8 mouse cellular contexts compared by ENCODE assay signal in the genomic region with DNA sequence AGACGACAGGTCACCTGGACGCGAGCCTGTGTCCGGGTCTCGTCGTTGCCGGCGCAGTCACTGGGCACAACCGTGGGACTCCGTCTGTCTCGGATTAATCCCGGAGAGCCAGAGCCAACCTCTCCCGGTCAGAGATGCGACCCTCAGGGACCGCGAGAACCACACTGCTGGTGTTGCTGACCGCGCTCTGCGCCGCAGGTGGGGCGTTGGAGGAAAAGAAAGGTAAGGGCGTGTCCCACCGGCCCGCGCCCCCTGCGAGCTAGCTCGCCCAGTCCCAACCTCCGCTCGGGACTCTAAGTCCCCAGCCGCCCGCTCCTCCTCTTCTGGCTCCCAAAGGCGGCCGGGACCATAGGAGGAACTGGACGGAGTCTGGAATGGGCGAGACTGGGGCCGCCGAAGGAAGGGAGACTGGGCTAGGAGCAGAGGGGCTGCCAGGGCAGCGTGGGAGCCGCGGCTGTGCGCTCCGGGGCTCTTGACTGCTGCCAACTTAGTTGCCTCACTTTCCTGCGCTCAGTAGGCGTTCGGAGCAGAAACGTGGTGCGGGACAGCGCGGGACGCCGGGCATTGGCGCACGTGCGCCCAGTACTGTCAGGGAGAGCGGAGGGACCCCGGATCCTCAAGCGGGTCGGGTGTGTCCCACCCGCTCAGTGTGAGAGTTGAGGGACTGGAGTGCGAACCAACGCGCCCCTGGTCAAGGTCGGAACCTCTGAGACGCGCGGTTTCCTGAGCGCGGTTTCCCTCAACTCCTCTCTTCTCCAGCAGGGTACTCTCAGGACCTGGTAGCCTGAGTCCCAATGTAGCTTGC. TPM values are rescaled to one million over a fixed set of nuclear protein-coding genes. Genes with fewer than 3 reads are reported as not detected.
DNase-seq lines count a peak whose midpoint lies in the region; ATAC-seq and TF ChIP-seq lines count a peak whose summit lies in the region.

No protein-coding gene starts in this region.

- peak; percentile 76 for ATAC-seq in hindbrain, embryonic 11.5 days (ENCODE audit: low FRiP score)
- peak; percentile 41 for ATAC-seq in liver, embryonic 13.5 days (ENCODE audit: low read depth)

- TF ChIP-seq POLR2A in spleen, adult 2 months (IDR thresholded peaks at IDR 0.05; ENCODE audit: low read depth, low read length) = no peak
- TF ChIP-seq POLR2A in myocyte (IDR thresholded peaks at IDR 0.05; ENCODE audit: insufficient read length, low read depth) = no peak

- no peak for DNase-seq in spleen, adult 2 months (ENCODE audit: low read depth in 1 of 2, low spot score in 2 of 2)
- DNase-seq in spleen, postnatal 10 days (ENCODE audit: low spot score in 2 of 2) = no peak
- DNase-seq in forebrain, embryonic 10.5 days (ENCODE audit: extremely low spot score, low spot score) = peak; percentile 51
- DNase-seq in hindbrain, embryonic 11.5 days (ENCODE audit: low spot score) = peak; percentile 58
- DNase-seq in liver, embryonic 13.5 days = no peak
- DNase-seq in spleen, adult 12 weeks (ENCODE audit: low spot score) = no peak
- DNase-seq in spleen, postnatal 36 days (ENCODE audit: low spot score in 2 of 2) = no peak

- H3K79me2 ChIP-seq in myocyte (ENCODE audit: control insufficient read depth, insufficient read depth) = peaks cover 13% of the 10 kb centered on the region

- WGBS in spleen, adult 2 months = 2% methylated on average over 68 of the region's 68 CpGs
- WGBS in forebrain, embryonic 10.5 days = under 1% methylated on average over 68 of the region's 68 CpGs
- under 1% methylated on average over 68 of the region's 68 CpGs for WGBS in hindbrain, embryonic 11.5 days
- under 1% methylated on average over 65 of the region's 68 CpGs for WGBS in liver, embryonic 13.5 days (ENCODE audit: insufficient replicate concordance)

- H3K4me2 ChIP-seq in hindbrain, embryonic 11.5 days (replicated peaks; ENCODE audit: low read depth, low read length) = peak overlapping the region; percentile 99
- peak overlapping the region; percentile 64 for H3K4me2 ChIP-seq in liver, embryonic 13.5 days
- H3K4me2 ChIP-seq in myocyte (ENCODE audit: low read depth) = peak overlapping the region; percentile 89

- peaks cover 12% of the 10 kb centered on the region for H3K27me3 ChIP-seq in spleen, adult 2 months (ENCODE audit: control insufficient read depth, insufficient read depth, low read length)
- peaks cover 54% of the 10 kb centered on the region for H3K27me3 ChIP-seq in forebrain, embryonic 10.5 days (ENCODE audit: poor library complexity, severe bottlenecking)
- H3K27me3 ChIP-seq in hindbrain, embryonic 11.5 days (ENCODE audit: control insufficient read depth, insufficient read depth, low read length) = peaks cover 19% of the 10 kb centered on the region
- H3K27me3 ChIP-seq in liver, embryonic 13.5 days = peaks cover 45% of the 10 kb centered on the region
- no peaks in the 10 kb centered on the region for H3K27me3 ChIP-seq in myocyte (ENCODE audit: control insufficient read depth, insufficient read depth, insufficient read length)

- peaks cover 7% of the 10 kb centered on the region for H3K4me1 ChIP-seq in spleen, adult 2 months (ENCODE audit: control insufficient read depth, insufficient read depth, insufficient read length)
- peaks cover 20% of the 10 kb centered on the region for H3K4me1 ChIP-seq in forebrain, embryonic 10.5 days
- H3K4me1 ChIP-seq in hindbrain, embryonic 11.5 days (replicated peaks; ENCODE audit: control insufficient read depth, insufficient read depth, low read length) = no peaks in the 10 kb centered on the region
- no peaks in the 10 kb centered on the region for H3K4me1 ChIP-seq in liver, embryonic 13.5 days (replicated peaks)

- no peaks in the 10 kb centered on the region for H3K9me3 ChIP-seq in forebrain, embryonic 10.5 days
- no peaks in the 10 kb centered on the region for H3K9me3 ChIP-seq in hindbrain, embryonic 11.5 days (ENCODE audit: control insufficient read depth, low read length)
- no peaks in the 10 kb centered on the region for H3K9me3 ChIP-seq in liver, embryonic 13.5 days (replicated peaks)

- peak overlapping the region; percentile 40; the same call in 1 of the 2 replicates for H3K9ac ChIP-seq in hindbrain, embryonic 11.5 days (ENCODE audit: low read depth, low read length)
- H3K9ac ChIP-seq in liver, embryonic 13.5 days = 0 out of 2 replicates have a peak overlapping the region, but pooled peaks have one; percentile 36

- no peak for TF ChIP-seq CTCF in spleen, adult 2 months (IDR thresholded peaks at IDR 0.05; ENCODE audit: extremely low read depth, insufficient read depth, insufficient read length, insufficient replicate concordance)

- peak overlapping the region; percentile 48 for H3K4me3 ChIP-seq in spleen, adult 2 months (ENCODE audit: extremely low read depth, insufficient read depth, insufficient read length)
- peak overlapping the region; percentile 65 for H3K4me3 ChIP-seq in forebrain, embryonic 10.5 days
- H3K4me3 ChIP-seq in hindbrain, embryonic 11.5 days (ENCODE audit: low read depth, low read length) = peak overlapping the region; percentile 55
- H3K4me3 ChIP-seq in liver, embryonic 13.5 days (replicated peaks) = peak overlapping the region; percentile 54
- peak overlapping the region; percentile 72 for H3K4me3 ChIP-seq in myocyte

- no peaks in the 10 kb centered on the region for H3K36me3 ChIP-seq in spleen, adult 2 months (ENCODE audit: control insufficient read depth, insufficient read depth, low read length)
- H3K36me3 ChIP-seq in forebrain, embryonic 10.5 days (replicated peaks) = no peaks in the 10 kb centered on the region
- no peaks in the 10 kb centered on the region for H3K36me3 ChIP-seq in hindbrain, embryonic 11.5 days (ENCODE audit: control insufficient read depth, insufficient read depth, low read length)
- no peaks in the 10 kb centered on the region for H3K36me3 ChIP-seq in liver, embryonic 13.5 days
- no peaks in the 10 kb centered on the region for H3K36me3 ChIP-seq in myocyte (ENCODE audit: control insufficient read depth, insufficient read depth)

- H3ac ChIP-seq in myocyte (ENCODE audit: control insufficient read depth, insufficient read length) = peak overlapping the region; percentile 84

- no peak overlapping the region for H3K27ac ChIP-seq in spleen, adult 2 months (ENCODE audit: insufficient read depth, low read length)
- H3K27ac ChIP-seq in forebrain, embryonic 10.5 days = peak overlapping the region; percentile 68; the same call in 1 of the 2 replicates
- no peak overlapping the region for H3K27ac ChIP-seq in hindbrain, embryonic 11.5 days (ENCODE audit: low read depth, low read length)
- no peak overlapping the region for H3K27ac ChIP-seq in liver, embryonic 13.5 days

TF ChIP-seq in myocyte, 11 proteins besides CTCF, POLR2A, EP300 and RAD21:
- TF ChIP-seq SRF (IDR thresholded peaks at IDR 0.05; ENCODE audit: control insufficient read depth, insufficient read length, low read depth) (no peak), USF1 (IDR thresholded peaks at IDR 0.05; ENCODE audit: low read depth) (no peak), REST (IDR thresholded peaks at IDR 0.05; ENCODE audit: insufficient read depth, insufficient read length) (no peak), E2F4 (IDR thresholded peaks at IDR 0.05; ENCODE audit: insufficient read depth) (no peak), CEBPB (IDR thresholded peaks at IDR 0.05; ENCODE audit: insufficient read depth, poor library complexity, severe bottlenecking) (no peak), POLR2AphosphoS2 (IDR thresholded peaks at IDR 0.05; ENCODE audit: insufficient read length, low read depth) (no peak), MYOD1 (IDR thresholded peaks at IDR 0.05; ENCODE audit: control insufficient read depth in 1 of 3, insufficient read length in 2 of 3, low read depth in 2 of 3) (no peak)

RNA-seq across cellular contexts. Expression of gene Egfr, which starts 0.5 kb away (rescaled TPM):
- 2.2 and 8.5 TPM in 2 replicates for polyA plus RNA-seq in spleen, adult 2 months (2012; rRNA removed)
- 2.2 and 2.6 TPM in 2 replicates for polyA plus RNA-seq in forebrain, embryonic 10.5 days (2016; fragmentation: Nextera tagmentation; extraction: Ambion mirVana)
- 3.8 and 5.9 TPM in 2 replicates for polyA plus RNA-seq in hindbrain, embryonic 11.5 days (2014; fragmentation: Nextera tagmentation; extraction: Ambion mirVana)
- 0.67 TPM in 2 replicates for polyA plus RNA-seq in liver, embryonic 13.5 days (2015; fragmentation: Nextera tagmentation; extraction: Ambion mirVana)
- polyA plus RNA-seq in myocyte (2012; fragmentation: generic; extraction: Trizol) = 4.1 TPM

Comparison
In these comparisons a context has a peak if more than half of its experiments do, and no peak if none do; other contexts are left out.
1. DNase-seq: peak in forebrain, embryonic 10.5 days (single experiment) and hindbrain, embryonic 11.5 days (single experiment); none in spleen, adult 2 months (0 of 2), spleen, postnatal 10 days (0 of 2), liver, embryonic 13.5 days (single experiment), spleen, adult 12 weeks (single experiment) and spleen, postnatal 36 days (0 of 2).
2. Peak in every context shown above with its lines, with median percentiles within 50 percentile points of each other: H3K4me3 ChIP-seq and H3K4me2 ChIP-seq.